Mouse (Mus musculus): ENCODE results near the gene Kif22.

GRCm38 (mm10) chr7:126981601-126982000 lies 60.7 kb downstream of the Kif22 start:
- TF ChIP-seq UBTF (IDR thresholded peaks at IDR 0.05; ENCODE audit: borderline replicate concordance, insufficient read depth, low read depth, low read length) (no peak), POLR2A (IDR thresholded peaks at IDR 0.05; ENCODE audit: control insufficient read depth in 1 of 2, insufficient read depth in 1 of 2, low read depth in 1 of 2, low read length in 2 of 2, poor library complexity in 1 of 2) (no peak; a peak in 1 of 4 replicates), EP300 (IDR thresholded peaks at IDR 0.05; ENCODE audit: low read depth in 1 of 2, low read length in 2 of 2) (no peak), SMC3 (IDR thresholded peaks at IDR 0.05; ENCODE audit: low read depth, low read length) (no peak), E2F4 (IDR thresholded peaks at IDR 0.05; ENCODE audit: borderline replicate concordance, low read depth, low read length) (no peak), CTCF (IDR thresholded peaks at IDR 0.05 in 2 of 3, conservative IDR thresholded peaks at IDR 0.05 in 1 of 3; ENCODE audit: control insufficient read depth in 1 of 3, insufficient read depth in 1 of 3, low read depth in 2 of 3, low read length in 3 of 3, poor library complexity in 1 of 3, severe bottlenecking in 1 of 3) (no peak), MYB (IDR thresholded peaks at IDR 0.05; ENCODE audit: low read depth, low read length) (no peak), MAFK (IDR thresholded peaks at IDR 0.05; ENCODE audit: borderline replicate concordance, low read depth, low read length) (no peak), BHLHE40 (IDR thresholded peaks at IDR 0.05; ENCODE audit: borderline replicate concordance, low read depth, low read length) (no peak), MAX (IDR thresholded peaks at IDR 0.05; ENCODE audit: low read length) (no peak), HCFC1 (IDR thresholded peaks at IDR 0.05; ENCODE audit: low read depth, low read length) (no peak), NRF1 (IDR thresholded peaks at IDR 0.05; ENCODE audit: insufficient read depth, low read depth, low read length, poor library complexity, severe bottlenecking) (no peak)
